Mouse (Mus musculus): ENCODE data around the gene Ehd4. TPM values are rescaled to one million over a fixed set of nuclear protein-coding genes. Genes with fewer than 3 reads are reported as not detected.

The Ehd4 gene
- polyA plus RNA-seq, 1 experiment from 2014 or later: 17.4 TPM

GRCm38 (mm10) chr2:120139091-120139490, 15.3 kb downstream of the Ehd4 start:
- H3K4me1 ChIP-seq (ENCODE audit: control insufficient read depth, insufficient read depth, low read length): no peaks in the 10 kb centered on the region
- no peak for ATAC-seq (ENCODE audit: insufficient read depth, low FRiP score, low TSS enrichment)
- H3K4me2 ChIP-seq (ENCODE audit: low read depth): no peak overlapping the region
- H3K9ac ChIP-seq (ENCODE audit: low read length): no peak overlapping the region
- no peak overlapping the region for H3K4me3 ChIP-seq (ENCODE audit: low read depth, low read length)
- no peaks in the 10 kb centered on the region for H3K9me3 ChIP-seq (ENCODE audit: control insufficient read depth, low read length)
- no peak overlapping the region for H3K27ac ChIP-seq (ENCODE audit: low read depth, low read length)
- no peak for DNase-seq (ENCODE audit: low spot score)
- WGBS: 77% methylated on average over 1 of the region's 1 CpGs
- H3K27me3 ChIP-seq (ENCODE audit: control insufficient read depth, insufficient read depth, low read length): no peaks in the 10 kb centered on the region
- H3K36me3 ChIP-seq (ENCODE audit: control insufficient read depth, insufficient read depth, low read length): no peaks in the 10 kb centered on the region

- Histone ChIP-seq H3K9me3 (ENCODE audit: control insufficient read depth, low read length) (no peaks in the 10 kb centered on the region), H3K36me3 (ENCODE audit: control insufficient read depth, insufficient read depth, low read length) (no peaks in the 10 kb centered on the region), H3K27ac (ENCODE audit: low read depth, low read length) (no peak overlapping the region), H3K27me3 (ENCODE audit: control insufficient read depth, insufficient read depth, low read length) (no peaks in the 10 kb centered on the region), H3K4me2 (ENCODE audit: low read depth) (no peak overlapping the region), H3K4me3 (ENCODE audit: low read depth, low read length) (no peak overlapping the region), H3K4me1 (ENCODE audit: control insufficient read depth, insufficient read depth, low read length) (no peaks in the 10 kb centered on the region), H3K9ac (ENCODE audit: low read length) (no peak overlapping the region)
- ATAC-seq (ENCODE audit: insufficient read depth, low FRiP score, low TSS enrichment) (no peak), DNase-seq (ENCODE audit: low spot score) (no peak)
- 76% methylated on average over 5 of the region's 5 CpGs for WGBS
These were observed 17.1 kb downstream of the Ehd4 start for GRCm38 (mm10) chr2:120137281-120137680.

GRCm38 (mm10) chr2:120134453-120135075, 19.8 kb downstream of the Ehd4 start:
- no peak overlapping the region for H3K4me2 ChIP-seq (ENCODE audit: low read depth)
- peaks cover 2% of the 10 kb centered on the region; the same call in 1 of the 2 replicates for H3K4me1 ChIP-seq (ENCODE audit: control insufficient read depth, insufficient read depth, low read length)
- no peaks in the 10 kb centered on the region for H3K9me3 ChIP-seq (ENCODE audit: control insufficient read depth, low read length)
- DNase-seq (ENCODE audit: low spot score) (no peak), ATAC-seq (ENCODE audit: insufficient read depth, low FRiP score, low TSS enrichment) (no peak)
- no peaks in the 10 kb centered on the region for H3K27me3 ChIP-seq (ENCODE audit: control insufficient read depth, insufficient read depth, low read length)
- H3K9ac ChIP-seq (ENCODE audit: low read length): no peak overlapping the region
- H3K36me3 ChIP-seq (ENCODE audit: control insufficient read depth, insufficient read depth, low read length): no peaks in the 10 kb centered on the region
- H3K27ac ChIP-seq (ENCODE audit: low read depth, low read length): no peak overlapping the region
- no peak overlapping the region for H3K4me3 ChIP-seq (ENCODE audit: low read depth, low read length)

GRCm38 (mm10) chr2:120131881-120132280, 22.5 kb downstream of the Ehd4 start:
- Histone ChIP-seq H3K4me3 (ENCODE audit: low read depth, low read length) (no peak overlapping the region), H3K27ac (ENCODE audit: low read depth, low read length) (no peak overlapping the region), H3K4me1 (ENCODE audit: control insufficient read depth, insufficient read depth, low read length) (peaks cover 3% of the 10 kb centered on the region; the same call in 1 of the 2 replicates), H3K9ac (ENCODE audit: low read length) (no peak overlapping the region), H3K9me3 (ENCODE audit: control insufficient read depth, low read length) (no peaks in the 10 kb centered on the region), H3K4me2 (ENCODE audit: low read depth) (no peak overlapping the region), H3K27me3 (ENCODE audit: control insufficient read depth, insufficient read depth, low read length) (no peaks in the 10 kb centered on the region), H3K36me3 (ENCODE audit: control insufficient read depth, insufficient read depth, low read length) (no peaks in the 10 kb centered on the region)
- WGBS: 89% methylated on average over 1 of the region's 1 CpGs
- ATAC-seq (ENCODE audit: insufficient read depth, low FRiP score, low TSS enrichment): no peak
- DNase-seq (ENCODE audit: low spot score): no peak

- no peak overlapping the region for H3K9ac ChIP-seq (ENCODE audit: low read length)
- no peaks in the 10 kb centered on the region for H3K9me3 ChIP-seq (ENCODE audit: control insufficient read depth, low read length)
- peaks cover 3% of the 10 kb centered on the region; the same call in 1 of the 2 replicates for H3K4me1 ChIP-seq (ENCODE audit: control insufficient read depth, insufficient read depth, low read length)
- H3K4me3 ChIP-seq (ENCODE audit: low read depth, low read length): no peak overlapping the region
- no peaks in the 10 kb centered on the region for H3K27me3 ChIP-seq (ENCODE audit: control insufficient read depth, insufficient read depth, low read length)
- no peaks in the 10 kb centered on the region for H3K36me3 ChIP-seq (ENCODE audit: control insufficient read depth, insufficient read depth, low read length)
- WGBS: 69% methylated on average over 8 of the region's 8 CpGs
- no peak overlapping the region for H3K27ac ChIP-seq (ENCODE audit: low read depth, low read length)
- no peak for DNase-seq (ENCODE audit: low spot score)
- no peak overlapping the region for H3K4me2 ChIP-seq (ENCODE audit: low read depth)
- ATAC-seq (ENCODE audit: insufficient read depth, low FRiP score, low TSS enrichment): no peak
These were observed 25.0 kb downstream of the Ehd4 start for GRCm38 (mm10) chr2:120129252-120129908.

GRCm38 (mm10) chr2:120128611-120129051, 25.8 kb downstream of the Ehd4 start:
- ATAC-seq (ENCODE audit: insufficient read depth, low FRiP score, low TSS enrichment): no peak
- Histone ChIP-seq H3K27ac (ENCODE audit: low read depth, low read length) (no peak overlapping the region), H3K4me3 (ENCODE audit: low read depth, low read length) (no peak overlapping the region), H3K36me3 (ENCODE audit: control insufficient read depth, insufficient read depth, low read length) (no peaks in the 10 kb centered on the region), H3K9me3 (ENCODE audit: control insufficient read depth, low read length) (no peaks in the 10 kb centered on the region), H3K27me3 (ENCODE audit: control insufficient read depth, insufficient read depth, low read length) (no peaks in the 10 kb centered on the region), H3K4me2 (ENCODE audit: low read depth) (no peak overlapping the region), H3K9ac (ENCODE audit: low read length) (no peak overlapping the region), H3K4me1 (ENCODE audit: control insufficient read depth, insufficient read depth, low read length) (peaks cover 3% of the 10 kb centered on the region; the same call in 1 of the 2 replicates)
- 64% methylated on average over 1 of the region's 1 CpGs for WGBS
- no peak for DNase-seq (ENCODE audit: low spot score)

GRCm38 (mm10) chr2:120128011-120128410, 26.4 kb downstream of the Ehd4 start:
- H3K9ac ChIP-seq (ENCODE audit: low read length): no peak overlapping the region
- peaks cover 3% of the 10 kb centered on the region; the same call in 1 of the 2 replicates for H3K4me1 ChIP-seq (ENCODE audit: control insufficient read depth, insufficient read depth, low read length)
- no peak for DNase-seq (ENCODE audit: low spot score)
- H3K36me3 ChIP-seq (ENCODE audit: control insufficient read depth, insufficient read depth, low read length): no peaks in the 10 kb centered on the region
- H3K4me2 ChIP-seq (ENCODE audit: low read depth): no peak overlapping the region
- no peak for ATAC-seq (ENCODE audit: insufficient read depth, low FRiP score, low TSS enrichment)
- no peaks in the 10 kb centered on the region for H3K27me3 ChIP-seq (ENCODE audit: control insufficient read depth, insufficient read depth, low read length)
- H3K27ac ChIP-seq (ENCODE audit: low read depth, low read length): no peak overlapping the region
- H3K4me3 ChIP-seq (ENCODE audit: low read depth, low read length): no peak overlapping the region
- no peaks in the 10 kb centered on the region for H3K9me3 ChIP-seq (ENCODE audit: control insufficient read depth, low read length)

GRCm38 (mm10) chr2:120126901-120127300, 27.5 kb downstream of the Ehd4 start:
- Histone ChIP-seq H3K4me1 (ENCODE audit: control insufficient read depth, insufficient read depth, low read length) (peaks cover 3% of the 10 kb centered on the region; the same call in 1 of the 2 replicates), H3K36me3 (ENCODE audit: control insufficient read depth, insufficient read depth, low read length) (no peaks in the 10 kb centered on the region), H3K4me2 (ENCODE audit: low read depth) (no peak overlapping the region), H3K27ac (ENCODE audit: low read depth, low read length) (no peak overlapping the region), H3K9me3 (ENCODE audit: control insufficient read depth, low read length) (no peaks in the 10 kb centered on the region), H3K27me3 (ENCODE audit: control insufficient read depth, insufficient read depth, low read length) (no peaks in the 10 kb centered on the region), H3K4me3 (ENCODE audit: low read depth, low read length) (no peak overlapping the region), H3K9ac (ENCODE audit: low read length) (no peak overlapping the region)
- DNase-seq (ENCODE audit: low spot score): no peak
- no peak for ATAC-seq (ENCODE audit: insufficient read depth, low FRiP score, low TSS enrichment)
- 86% methylated on average over 1 of the region's 1 CpGs for WGBS

GRCm38 (mm10) chr2:120126408-120126807, 28.0 kb downstream of the Ehd4 start:
- Histone ChIP-seq H3K36me3 (ENCODE audit: control insufficient read depth, insufficient read depth, low read length) (no peaks in the 10 kb centered on the region), H3K9me3 (ENCODE audit: control insufficient read depth, low read length) (no peaks in the 10 kb centered on the region), H3K27ac (ENCODE audit: low read depth, low read length) (no peak overlapping the region), H3K4me1 (ENCODE audit: control insufficient read depth, insufficient read depth, low read length) (peaks cover 3% of the 10 kb centered on the region; the same call in 1 of the 2 replicates), H3K27me3 (ENCODE audit: control insufficient read depth, insufficient read depth, low read length) (no peaks in the 10 kb centered on the region), H3K4me3 (ENCODE audit: low read depth, low read length) (no peak overlapping the region), H3K4me2 (ENCODE audit: low read depth) (no peak overlapping the region), H3K9ac (ENCODE audit: low read length) (no peak overlapping the region)
- 89% methylated on average over 4 of the region's 4 CpGs for WGBS
- DNase-seq (ENCODE audit: low spot score) (no peak), ATAC-seq (ENCODE audit: insufficient read depth, low FRiP score, low TSS enrichment) (no peak)
